Mouse (Mus musculus): Measurements from ENCODE around the gene Tmem273.

Gene Tmem273

DNA sequence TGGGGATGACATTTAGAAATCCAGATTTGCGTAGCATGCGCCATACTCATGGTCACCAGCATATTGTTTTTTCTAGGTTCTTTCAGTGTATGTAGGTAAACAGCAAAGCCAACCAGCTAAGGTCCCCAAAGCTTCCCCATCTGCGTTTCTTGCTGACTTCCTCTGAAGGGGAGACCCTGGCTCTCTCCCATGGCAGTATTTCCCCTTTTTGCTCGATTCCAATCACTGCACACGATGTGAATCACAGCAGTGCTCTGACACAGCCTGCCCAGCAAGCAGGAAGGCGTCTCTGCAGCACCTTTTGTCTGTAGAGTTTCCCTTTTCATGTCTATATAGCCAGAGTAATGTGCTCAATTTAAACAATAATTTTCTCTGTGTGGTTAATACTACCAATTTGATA, 26.7 kb downstream of the Tmem273 start:
- DNase-seq (ENCODE audit: low spot score in 2 of 2), result no peak

GRCm38 (mm10) chr14:32814961-32815360, 29.2 kb downstream of the Tmem273 start:
- no peak for DNase-seq (ENCODE audit: low spot score in 2 of 2)

- no peak for DNase-seq (ENCODE audit: low spot score in 2 of 2)
Measured at GRCm38 (mm10) chr14:32816533-32816932, 30.8 kb downstream of the Tmem273 start.

- DNase-seq (ENCODE audit: low spot score in 2 of 2), result no peak
Measured at GRCm38 (mm10) chr14:32817258-32817657, 31.5 kb downstream of the Tmem273 start.

DNA sequence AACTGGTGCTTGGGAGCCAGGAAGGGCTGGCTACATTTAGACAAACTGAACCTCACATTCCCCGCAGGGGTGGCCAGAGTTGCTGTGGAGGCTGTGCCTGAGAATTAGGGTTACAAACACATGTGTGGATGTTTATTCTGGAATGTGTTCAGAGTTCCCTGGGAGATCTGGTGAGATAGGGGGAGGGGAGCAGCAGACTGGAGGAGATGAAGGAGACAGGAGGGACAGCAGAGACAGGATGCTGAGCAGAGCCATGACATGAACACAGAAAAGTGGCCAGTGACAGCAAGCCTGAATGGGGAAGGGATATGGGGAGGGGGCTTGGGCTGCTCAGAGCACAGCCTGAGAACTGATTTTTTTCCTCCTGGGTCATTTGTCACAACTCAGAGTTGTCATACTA, 33.5 kb downstream of the Tmem273 start:
- DNase-seq (ENCODE audit: low spot score in 2 of 2), result no peak

GRCm38 (mm10) chr14:32822812-32823211, 37.0 kb downstream of the Tmem273 start:
- no peak for DNase-seq (ENCODE audit: low spot score in 2 of 2)

- no peak for DNase-seq (ENCODE audit: low spot score in 2 of 2)
Measured at GRCm38 (mm10) chr14:32823861-32824260, 38.1 kb downstream of the Tmem273 start.

DNA sequence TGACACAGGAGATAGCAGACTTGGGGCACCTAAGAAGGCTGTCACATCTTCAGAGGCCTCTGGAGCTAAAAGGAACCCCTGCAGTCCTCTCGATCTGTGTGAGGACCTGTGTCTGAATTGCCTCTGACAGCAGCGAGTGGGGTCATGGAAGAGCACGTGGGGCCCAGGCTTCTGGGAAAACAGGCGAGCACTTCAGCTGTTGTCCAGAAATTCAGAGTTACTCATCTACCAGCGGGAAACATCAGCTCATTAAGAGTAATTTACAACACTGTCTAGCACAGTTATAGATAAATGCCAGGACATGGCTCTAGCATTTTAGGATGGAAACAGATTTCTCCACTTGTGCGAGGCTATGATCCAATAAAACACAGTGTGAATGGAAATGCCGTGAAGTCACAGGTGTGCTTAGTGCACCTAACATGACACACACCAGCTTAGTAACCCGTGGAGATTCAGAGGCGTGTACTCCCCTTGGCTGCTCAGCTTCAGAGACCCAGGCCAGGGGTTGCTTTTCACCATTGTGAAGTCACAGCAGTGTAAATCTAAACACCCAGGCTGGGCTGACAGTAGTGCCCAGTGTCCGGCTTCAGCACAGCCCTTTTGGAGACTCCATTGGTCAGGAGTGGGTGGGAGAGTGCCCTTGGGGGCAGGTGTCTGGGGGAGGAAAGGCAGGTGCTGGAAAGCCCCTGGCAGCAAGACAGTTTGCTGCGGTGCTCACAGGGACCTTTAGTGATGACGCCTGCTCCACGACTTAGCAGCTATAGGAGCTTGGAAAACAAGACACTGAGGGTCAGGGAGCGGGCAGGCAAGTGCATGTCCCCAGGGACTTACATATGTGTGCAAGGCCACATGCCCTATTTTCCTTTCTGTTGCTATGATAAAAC, 38.7 kb downstream of the Tmem273 start:
- DNase-seq (ENCODE audit: low spot score in 2 of 2), result no peak

- DNase-seq (ENCODE audit: low spot score in 2 of 2), result no peak
Measured at GRCm38 (mm10) chr14:32825426-32826032, 39.8 kb downstream of the Tmem273 start.

DNA sequence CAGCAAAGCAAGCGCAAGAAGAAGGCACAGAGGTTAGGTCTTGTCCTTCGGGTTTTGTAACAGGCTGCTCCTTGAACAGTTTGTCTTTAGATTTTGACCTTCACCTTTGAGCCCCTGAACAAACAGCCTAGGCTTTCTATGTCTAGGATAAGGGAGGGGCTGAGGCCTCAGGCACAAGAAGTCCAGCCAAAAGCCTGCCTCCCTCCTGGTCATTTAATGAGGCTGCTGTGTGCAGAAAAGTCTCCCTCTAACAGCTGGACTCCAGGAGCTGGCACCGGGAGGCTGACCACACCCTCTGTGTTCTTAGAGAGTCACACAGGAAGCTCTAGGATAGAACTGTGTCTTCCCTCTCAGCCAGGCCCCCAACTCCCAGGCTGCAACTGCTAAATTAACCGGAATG, 41.4 kb downstream of the Tmem273 start:
- DNase-seq (ENCODE audit: low spot score in 2 of 2), result no peak

DNA sequence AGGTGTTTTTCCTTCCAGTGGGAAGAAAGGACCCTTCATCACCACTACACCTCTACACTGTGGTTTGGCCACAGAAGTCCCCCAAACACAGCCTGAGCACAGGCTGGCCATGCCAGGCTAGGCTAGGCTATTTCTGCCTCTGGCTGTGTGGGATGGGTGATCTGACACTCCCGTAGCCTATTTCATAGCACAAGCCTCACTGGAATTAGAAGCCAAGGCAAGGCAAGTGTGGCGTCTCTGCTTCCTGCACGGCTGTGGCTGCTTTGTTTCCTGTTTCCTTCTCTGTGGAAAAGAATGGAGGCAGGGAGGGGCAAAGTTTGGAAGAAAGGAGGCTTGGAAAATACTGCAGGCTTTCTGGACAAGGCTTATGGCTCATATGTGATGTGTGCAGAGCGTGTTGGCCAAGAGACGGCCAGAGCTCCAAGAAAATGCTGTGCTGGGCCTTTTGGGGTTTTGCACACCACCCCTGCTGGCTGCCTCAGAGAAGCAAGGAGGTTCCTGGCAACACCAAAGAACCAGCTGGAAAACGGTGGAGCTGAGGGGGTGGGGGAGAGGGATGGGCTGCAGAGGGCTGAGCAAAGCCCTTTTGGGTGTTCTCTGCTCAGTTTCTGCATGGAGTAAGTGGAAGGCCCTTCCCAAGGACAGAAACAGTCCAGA, 42.4 kb downstream of the Tmem273 start:
- no peak for DNase-seq (ENCODE audit: low spot score in 2 of 2)

DNA sequence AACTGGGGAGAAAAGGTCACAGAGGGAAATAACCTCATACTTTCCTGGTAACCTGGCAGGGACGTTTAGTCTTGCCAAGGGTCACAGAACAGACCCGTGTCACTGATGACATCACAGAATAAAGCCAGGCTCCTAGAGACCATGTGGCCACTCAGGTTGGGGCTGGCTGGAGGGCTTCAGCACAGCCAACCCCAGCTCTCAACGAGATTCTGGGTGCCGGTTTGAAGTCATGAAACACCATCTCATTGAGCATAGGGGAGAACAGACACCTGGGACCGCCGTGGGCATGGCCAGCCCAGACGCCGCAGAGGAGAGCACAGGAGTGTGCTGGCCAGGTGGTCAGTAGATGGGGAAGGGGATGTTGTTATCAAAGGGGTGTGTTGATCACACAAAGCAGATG, 48.1 kb downstream of the Tmem273 start, which contains the start of gene Fam170b:
Fam170b (plus strand) TSS at position 116 of the 400 bp plus-strand sequence.
- DNase-seq (ENCODE audit: low spot score in 2 of 2), result no peak

GRCm38 (mm10) chr14:32835181-32835580, 49.4 kb downstream of the Tmem273 start:
- no peak for DNase-seq (ENCODE audit: low spot score in 2 of 2)

GRCm38 (mm10) chr14:32835596-32835995, 49.8 kb downstream of the Tmem273 start:
- no peak for DNase-seq (ENCODE audit: low spot score in 2 of 2)

GRCm38 (mm10) chr14:32836191-32836590, 50.4 kb downstream of the Tmem273 start:
- DNase-seq (ENCODE audit: low spot score in 2 of 2), result no peak

- DNase-seq (ENCODE audit: low spot score in 2 of 2), result no peak
Measured at GRCm38 (mm10) chr14:32842052-32842451, 56.3 kb downstream of the Tmem273 start.

DNA sequence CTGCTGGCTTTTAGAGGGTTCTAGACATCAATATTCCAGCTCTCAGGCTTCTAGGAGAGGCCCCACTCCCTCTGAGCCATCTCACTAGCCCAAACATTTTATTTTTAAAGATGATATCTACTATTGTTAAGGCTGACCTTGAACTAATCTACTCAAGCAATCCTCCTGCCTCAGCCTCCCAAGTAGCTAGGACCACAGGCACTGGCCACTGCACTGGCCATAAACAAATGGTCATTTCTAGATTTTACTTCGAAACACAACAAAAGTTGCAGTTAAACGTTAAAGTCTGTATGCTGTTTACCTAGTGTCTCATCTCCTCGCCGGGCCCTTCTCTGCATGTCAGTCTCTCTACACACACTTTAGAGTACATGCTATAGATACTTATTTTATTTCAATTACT, 68.3 kb downstream of the Tmem273 start:
- no peak for DNase-seq (ENCODE audit: low spot score in 2 of 2)

- no peak for DNase-seq (ENCODE audit: low spot score in 2 of 2)
Measured at GRCm38 (mm10) chr14:32856246-32856645, 70.5 kb downstream of the Tmem273 start.

DNA sequence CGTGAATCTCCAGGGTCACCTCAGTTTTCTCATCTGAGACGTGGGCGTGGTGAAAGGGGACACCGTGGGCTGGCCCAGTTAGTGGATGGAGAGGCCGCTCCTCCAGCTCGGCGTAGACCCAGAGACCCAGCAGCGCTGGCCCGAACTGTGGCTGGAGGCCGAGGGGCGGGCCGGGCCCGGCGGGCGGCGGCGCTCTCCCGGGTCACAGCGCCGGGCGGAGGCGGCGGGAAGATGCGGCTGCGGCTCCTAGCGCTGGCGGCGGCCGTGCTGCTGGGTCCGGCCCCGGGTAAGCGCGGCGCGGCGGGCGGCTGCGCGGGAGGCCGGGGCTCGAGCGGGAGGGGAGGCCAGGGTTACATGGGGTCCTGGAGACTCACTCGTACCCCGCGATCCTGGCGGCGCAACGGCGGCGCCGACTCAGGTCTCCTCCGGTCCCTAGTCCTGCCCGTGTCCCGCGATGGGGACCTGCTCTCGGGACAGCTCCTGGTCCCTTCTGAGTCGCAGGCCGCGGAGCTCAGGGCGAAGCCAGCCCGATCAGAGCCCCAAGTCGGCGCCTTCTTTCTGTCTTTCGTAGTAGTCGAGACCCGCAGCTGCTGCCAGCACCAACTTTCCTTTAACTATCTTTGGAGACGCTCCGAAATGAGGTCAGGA, 71.0 kb downstream of the Tmem273 start, which contains the start of gene Vstm4:
Vstm4 (plus strand) TSS at position 76 of the 648 bp plus-strand sequence.
- peak; percentile 20 to 25 for DNase-seq (ENCODE audit: low spot score in 2 of 2)

- no peak for DNase-seq (ENCODE audit: low spot score in 2 of 2)
Measured at GRCm38 (mm10) chr14:32858361-32858760, 72.6 kb downstream of the Tmem273 start.

GRCm38 (mm10) chr14:32858941-32859510, 73.3 kb downstream of the Tmem273 start:
- no peak for DNase-seq (ENCODE audit: low spot score in 2 of 2)
